Mouse (Mus musculus): ENCODE data around the gene Rnf222.

DNA sequence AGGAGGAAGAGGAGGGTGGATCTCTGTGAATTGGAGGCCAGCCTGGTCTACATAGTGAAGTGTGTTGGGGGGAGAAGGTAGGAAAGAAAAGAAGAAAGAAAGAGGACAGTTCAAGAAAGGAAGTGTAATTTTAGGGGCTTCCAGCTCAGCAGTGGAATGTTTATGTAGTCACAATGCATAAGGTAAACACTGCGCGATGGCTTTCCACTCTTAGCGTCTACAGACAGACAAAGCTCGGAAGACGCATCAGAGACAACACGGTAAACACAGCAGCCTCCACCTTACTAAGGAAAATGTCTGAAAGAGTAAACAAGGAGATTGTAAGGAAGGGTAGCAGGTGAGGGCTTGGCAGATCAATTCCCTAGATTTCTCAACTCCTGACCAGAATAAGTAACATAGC, 41.6 kb downstream of the Rnf222 start:
- no peak for TF ChIP-seq CTCF (IDR thresholded peaks at IDR 0.05; ENCODE audit: insufficient read depth, low read depth, low read length)
- TF ChIP-seq POLR2A (IDR thresholded peaks at IDR 0.05; ENCODE audit: insufficient read depth, low read depth, low read length), result no peak
